In genomic region chr4:123219720-123220357, GRCm38 (mm10) we compare ENCODE assay signal across 8 mouse cellular contexts. TPM values are rescaled to one million over a fixed set of nuclear protein-coding genes. Genes with fewer than 3 reads are reported as not detected.
A peak's percentile ranks its signal among the peaks of the same experiment; 100 is the strongest.
DNase-seq lines count a peak whose midpoint lies in the region; ATAC-seq and TF ChIP-seq lines count a peak whose summit lies in the region.

No protein-coding gene starts in this region.

- TF ChIP-seq CTCF in kidney, postnatal 0 days (IDR thresholded peaks at IDR 0.05; ENCODE audit: low read depth): peak; percentile 98
- peak; percentile 96 for TF ChIP-seq CTCF in liver, adult 2 months (IDR thresholded peaks at IDR 0.05; ENCODE audit: low read depth, low read length)
- TF ChIP-seq CTCF in stomach, postnatal 0 days (IDR thresholded peaks at IDR 0.05; ENCODE audit: low read depth): peak; percentile 99

- TF ChIP-seq POLR2A in liver, adult 2 months (IDR thresholded peaks at IDR 0.05; ENCODE audit: extremely low read depth, insufficient read depth, low read length): no peak

- H3K4me1 ChIP-seq in embryonic facial prominence, embryonic 10.5 days: peaks cover 16% of the 10 kb centered on the region
- peaks cover 4% of the 10 kb centered on the region; the same call in 1 of the 2 replicates for H3K4me1 ChIP-seq in heart, embryonic 11.5 days (ENCODE audit: control insufficient read depth, insufficient read depth, low read length)
- H3K4me1 ChIP-seq in kidney, postnatal 0 days (replicated peaks; ENCODE audit: insufficient read depth, low read length): no peaks in the 10 kb centered on the region
- H3K4me1 ChIP-seq in liver, adult 2 months (ENCODE audit: control insufficient read depth, insufficient read depth, low read length): no peaks in the 10 kb centered on the region
- no peaks in the 10 kb centered on the region for H3K4me1 ChIP-seq in stomach, postnatal 0 days (replicated peaks; ENCODE audit: control insufficient read depth, insufficient read depth)

- no peak overlapping the region for H3K9ac ChIP-seq in heart, embryonic 11.5 days (ENCODE audit: low read depth, low read length)
- no peak overlapping the region for H3K9ac ChIP-seq in kidney, postnatal 0 days (ENCODE audit: low read depth, low read length)
- H3K9ac ChIP-seq in liver, adult 2 months (ENCODE audit: low read depth, low read length): no peak overlapping the region
- no peak overlapping the region for H3K9ac ChIP-seq in stomach, postnatal 0 days (ENCODE audit: low read length)

- H3K4me2 ChIP-seq in heart, embryonic 11.5 days: no peak overlapping the region
- no peak overlapping the region for H3K4me2 ChIP-seq in kidney, postnatal 0 days (ENCODE audit: low read length)
- H3K4me2 ChIP-seq in stomach, postnatal 0 days (replicated peaks; ENCODE audit: low read depth): no peak overlapping the region

- no peaks in the 10 kb centered on the region for H3K9me3 ChIP-seq in embryonic facial prominence, embryonic 10.5 days
- H3K9me3 ChIP-seq in heart, embryonic 11.5 days (replicated peaks; ENCODE audit: control insufficient read depth, low read length): no peaks in the 10 kb centered on the region
- H3K9me3 ChIP-seq in kidney, postnatal 0 days (replicated peaks; ENCODE audit: low read length): no peaks in the 10 kb centered on the region
- H3K9me3 ChIP-seq in stomach, postnatal 0 days (ENCODE audit: control insufficient read depth, low read length): no peaks in the 10 kb centered on the region

- peak; percentile 60 for DNase-seq in A20 (ENCODE audit: low read depth, low spot score)
- DNase-seq in adrenal gland, postnatal 10 days: peak; percentile 90
- DNase-seq in embryonic facial prominence, embryonic 10.5 days (ENCODE audit: low spot score): peak; percentile 74
- peak; percentile 88 for DNase-seq in kidney, postnatal 0 days (ENCODE audit: low spot score)
- peak; percentile 28 for DNase-seq in liver, adult 2 months (ENCODE audit: extremely low read depth, low read depth, low spot score)
- peak; percentile 50 for DNase-seq in naive thymus-derived CD4-positive, alpha-beta T cell, adult 2 months (ENCODE audit: low read depth)
- peak; percentile 68 for DNase-seq in stomach, postnatal 0 days (ENCODE audit: low spot score)

- H3K79me2 ChIP-seq in liver, adult 2 months (ENCODE audit: control insufficient read depth, insufficient read depth, low read length): no peaks in the 10 kb centered on the region

- H3K4me3 ChIP-seq in embryonic facial prominence, embryonic 10.5 days: no peak overlapping the region
- no peak overlapping the region for H3K4me3 ChIP-seq in heart, embryonic 11.5 days (ENCODE audit: low read depth, low read length)
- no peak overlapping the region for H3K4me3 ChIP-seq in kidney, postnatal 0 days (replicated peaks; ENCODE audit: low read depth, low read length)
- no peak overlapping the region for H3K4me3 ChIP-seq in liver, adult 2 months (ENCODE audit: insufficient read depth, low read depth, low read length)
- no peak overlapping the region for H3K4me3 ChIP-seq in stomach, postnatal 0 days (ENCODE audit: low read depth, low read length)

- ATAC-seq in heart, embryonic 11.5 days (replicated peaks; ENCODE audit: insufficient number of reproducible peaks, low FRiP score, low TSS enrichment): peak; percentile 60; the same call in 1 of the 2 replicates
- peak; percentile 84 for ATAC-seq in kidney, postnatal 0 days (replicated peaks; ENCODE audit: low FRiP score, low read depth)
- peak; percentile 79 for ATAC-seq in stomach, postnatal 0 days (ENCODE audit: low FRiP score, low TSS enrichment)

- H3K27ac ChIP-seq in embryonic facial prominence, embryonic 10.5 days (replicated peaks): no peak overlapping the region
- no peak overlapping the region for H3K27ac ChIP-seq in heart, embryonic 11.5 days (ENCODE audit: low read depth, low read length)
- no peak overlapping the region for H3K27ac ChIP-seq in kidney, postnatal 0 days
- no peak overlapping the region for H3K27ac ChIP-seq in liver, adult 2 months (replicated peaks; ENCODE audit: insufficient read depth, low read depth, low read length)
- no peak overlapping the region for H3K27ac ChIP-seq in stomach, postnatal 0 days (replicated peaks)

- 72% methylated on average over 15 of the region's 15 CpGs for WGBS in embryonic facial prominence, embryonic 10.5 days
- WGBS in heart, embryonic 11.5 days (ENCODE audit: insufficient replicate concordance): 64% methylated on average over 15 of the region's 15 CpGs
- WGBS in kidney, postnatal 0 days: 64% methylated on average over 15 of the region's 15 CpGs
- 63% methylated on average over 15 of the region's 15 CpGs for WGBS in liver, adult 2 months
- WGBS in stomach, postnatal 0 days: 68% methylated on average over 15 of the region's 15 CpGs

- H3K27me3 ChIP-seq in embryonic facial prominence, embryonic 10.5 days (replicated peaks; ENCODE audit: low read depth, poor library complexity, severe bottlenecking): peaks cover 15% of the 10 kb centered on the region
- peaks cover 8% of the 10 kb centered on the region; the same call in 1 of the 2 replicates for H3K27me3 ChIP-seq in heart, embryonic 11.5 days (ENCODE audit: control insufficient read depth, insufficient read depth, low read length)
- H3K27me3 ChIP-seq in kidney, postnatal 0 days (ENCODE audit: insufficient read depth, low read length): no peaks in the 10 kb centered on the region
- no peaks in the 10 kb centered on the region for H3K27me3 ChIP-seq in liver, adult 2 months (ENCODE audit: control insufficient read depth, insufficient read depth, low read length)
- H3K27me3 ChIP-seq in stomach, postnatal 0 days (ENCODE audit: control insufficient read depth, insufficient read depth, low read length): no peaks in the 10 kb centered on the region

- no peaks in the 10 kb centered on the region for H3K36me3 ChIP-seq in embryonic facial prominence, embryonic 10.5 days (replicated peaks)
- no peaks in the 10 kb centered on the region for H3K36me3 ChIP-seq in heart, embryonic 11.5 days (ENCODE audit: control insufficient read depth, insufficient read depth, low read length)
- H3K36me3 ChIP-seq in kidney, postnatal 0 days (ENCODE audit: insufficient read depth, low read length): no peaks in the 10 kb centered on the region
- no peaks in the 10 kb centered on the region for H3K36me3 ChIP-seq in liver, adult 2 months (ENCODE audit: control insufficient read depth, insufficient read depth, low read length)
- H3K36me3 ChIP-seq in stomach, postnatal 0 days (ENCODE audit: control insufficient read depth, insufficient read depth, low read length): no peaks in the 10 kb centered on the region

- no peak for TF ChIP-seq EP300 in stomach, postnatal 0 days (optimal IDR thresholded peaks at IDR 0.05)

RNA-seq across cellular contexts. Expression of gene Heyl, which starts 13.5 kb away (rescaled TPM):
- 10 to 100 TPM; 19.5 to 21.0 TPM for total RNA-seq in adrenal gland, postnatal 10 days (2021)
- 13.4 and 13.5 TPM in 2 replicates for polyA plus RNA-seq in embryonic facial prominence, embryonic 10.5 days (2016; fragmentation: Nextera tagmentation; extraction: Ambion mirVana)
- 6.2 and 6.7 TPM in 2 replicates for polyA plus RNA-seq in heart, embryonic 11.5 days (2014; fragmentation: Nextera tagmentation; extraction: Ambion mirVana)
- polyA plus RNA-seq in kidney, postnatal 0 days (2015; fragmentation: Nextera tagmentation; extraction: Ambion mirVana): 28.7 and 31.6 TPM in 2 replicates
- total RNA-seq in liver, adult 2 months (2014; rRNA removed): 0.28 and 0.60 TPM in 2 replicates
- 1.0 and 1.4 TPM in 2 replicates for polyA plus RNA-seq in liver, adult 2 months (2012; rRNA removed)
- 4.9 and 6.0 TPM in 2 replicates for polyA plus RNA-seq in stomach, postnatal 0 days (2015; fragmentation: Nextera tagmentation; extraction: Ambion mirVana)

RNA-seq across cellular contexts. Expression of gene Nt5c1a, which starts 18.5 kb away (rescaled TPM):
- 10 to 100 TPM; 13.2 to 21.7 TPM for total RNA-seq in adrenal gland, postnatal 10 days (2021)
- not detected in 2 replicates for polyA plus RNA-seq in embryonic facial prominence, embryonic 10.5 days (2016; fragmentation: Nextera tagmentation; extraction: Ambion mirVana)
- polyA plus RNA-seq in heart, embryonic 11.5 days (2014; fragmentation: Nextera tagmentation; extraction: Ambion mirVana): 0.37 and 0.39 TPM in 2 replicates
- polyA plus RNA-seq in kidney, postnatal 0 days (2015; fragmentation: Nextera tagmentation; extraction: Ambion mirVana): 0.47 and 0.71 TPM in 2 replicates
- total RNA-seq in liver, adult 2 months (2014; rRNA removed): 0.20 TPM in 1 of 2 replicates, not detected in the other
- not detected in 2 replicates for polyA plus RNA-seq in liver, adult 2 months (2012; rRNA removed)
- polyA plus RNA-seq in stomach, postnatal 0 days (2015; fragmentation: Nextera tagmentation; extraction: Ambion mirVana): not detected in 2 replicates

RNA-seq across cellular contexts. Expression of gene Hpcal4, which starts 36.8 kb away (rescaled TPM):
- total RNA-seq in adrenal gland, postnatal 10 days (2021): 1 to 10 TPM; 5.0 to 10.0 TPM
- 0.60 and 0.95 TPM in 2 replicates for polyA plus RNA-seq in embryonic facial prominence, embryonic 10.5 days (2016; fragmentation: Nextera tagmentation; extraction: Ambion mirVana)
- 1.9 and 2.4 TPM in 2 replicates for polyA plus RNA-seq in heart, embryonic 11.5 days (2014; fragmentation: Nextera tagmentation; extraction: Ambion mirVana)
- 3.7 and 3.8 TPM in 2 replicates for polyA plus RNA-seq in kidney, postnatal 0 days (2015; fragmentation: Nextera tagmentation; extraction: Ambion mirVana)
- 0.20 TPM in 1 of 2 replicates, not detected in the other for total RNA-seq in liver, adult 2 months (2014; rRNA removed)
- polyA plus RNA-seq in liver, adult 2 months (2012; rRNA removed): not detected in 2 replicates
- polyA plus RNA-seq in stomach, postnatal 0 days (2015; fragmentation: Nextera tagmentation; extraction: Ambion mirVana): 1.8 and 3.0 TPM in 2 replicates

RNA-seq across cellular contexts. Expression of gene Pabpc4, which starts 42.3 kb away (rescaled TPM):
- 100 to 1,000 TPM; 102 to 143 TPM for total RNA-seq in adrenal gland, postnatal 10 days (2021)
- polyA plus RNA-seq in embryonic facial prominence, embryonic 10.5 days (2016; fragmentation: Nextera tagmentation; extraction: Ambion mirVana): 54.9 and 59.4 TPM in 2 replicates
- polyA plus RNA-seq in heart, embryonic 11.5 days (2014; fragmentation: Nextera tagmentation; extraction: Ambion mirVana): 64.9 and 83.5 TPM in 2 replicates
- polyA plus RNA-seq in kidney, postnatal 0 days (2015; fragmentation: Nextera tagmentation; extraction: Ambion mirVana): 28.2 and 29.7 TPM in 2 replicates
- 25.3 and 41.9 TPM in 2 replicates for total RNA-seq in liver, adult 2 months (2014; rRNA removed)
- 40.8 and 54.4 TPM in 2 replicates for polyA plus RNA-seq in liver, adult 2 months (2012; rRNA removed)
- polyA plus RNA-seq in stomach, postnatal 0 days (2015; fragmentation: Nextera tagmentation; extraction: Ambion mirVana): 14.6 and 15.7 TPM in 2 replicates

Comparison
In these comparisons a context has a peak if more than half of its experiments do, and no peak if none do; other contexts are left out.
1. DNase-seq: peak in every context shown above with its lines; median percentile 90 in adrenal gland, postnatal 10 days; 88 in kidney, postnatal 0 days; 74 in embryonic facial prominence, embryonic 10.5 days; 68 in stomach, postnatal 0 days; 60 in A20; 50 in naive thymus-derived CD4-positive, alpha-beta T cell, adult 2 months; 28 in liver, adult 2 months.